Mouse (Mus musculus) cortical plate, adult 2 months (tissue): Measurements from ENCODE around the gene Map3k20.

Source experiments
- CTCF ChIP-seq: fragments of 200-500 bp; IDR thresholded peaks from 2 replicates; pipeline ENCODE4 v1.5.1; 2011; ENCODE audit warnings: mild to moderate bottlenecking, control low read depth, low read length; ENCODE audit not compliant: insufficient read depth; ENCODE audit errors: extremely low read depth
- POLR2A ChIP-seq: fragments of 200-500 bp; IDR thresholded peaks from 2 replicates; pipeline ENCODE4 v1.6.1; 2011; ENCODE audit warnings: mild to moderate bottlenecking, low read length, control low read depth; ENCODE audit not compliant: insufficient read depth; ENCODE audit errors: extremely low read depth

DNA sequence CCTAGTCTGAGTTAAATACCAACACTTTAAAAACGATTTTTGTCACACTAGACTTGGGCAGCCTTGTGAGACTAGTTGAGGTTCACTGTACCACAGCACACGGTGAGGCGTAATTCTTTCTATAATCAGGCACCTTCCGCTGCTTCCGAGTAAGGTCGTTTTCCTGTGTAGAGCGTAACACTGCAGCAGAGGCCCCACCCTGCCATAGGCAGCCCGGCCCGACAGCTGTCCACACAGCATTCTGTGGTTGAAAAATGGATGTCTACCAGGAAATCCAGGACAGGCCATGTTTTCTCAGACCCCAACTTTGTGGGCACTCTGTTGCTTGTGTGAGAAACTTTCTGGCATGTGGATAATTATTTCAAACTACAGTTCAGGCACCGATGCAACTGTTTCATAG, 121.3 kb downstream of the Map3k20 start:
- TF ChIP-seq POLR2A (no peak), CTCF (no peak)
